ENCODE assay signal across 8 mouse cellular contexts in the genomic region with DNA sequence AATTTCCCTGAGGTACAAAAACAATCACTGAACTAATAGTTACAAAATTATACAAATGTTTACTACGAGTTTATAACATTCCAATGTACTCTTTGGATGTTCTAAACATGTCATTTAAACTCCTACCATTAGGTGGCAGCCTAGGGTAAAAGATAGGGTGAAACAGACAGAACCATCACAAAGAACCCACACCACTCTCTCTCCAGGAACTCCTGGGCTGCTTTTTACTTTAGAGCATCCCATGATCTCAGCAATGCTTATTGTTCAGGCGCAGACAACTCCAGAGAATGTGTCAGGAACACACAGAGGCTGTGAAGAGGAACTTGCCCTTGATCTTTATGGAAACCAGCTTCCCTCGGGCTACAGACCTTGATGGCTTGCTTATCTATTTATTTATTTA. TPM values are rescaled to one million over a fixed set of nuclear protein-coding genes. Genes with fewer than 3 reads are reported as not detected.
DNase-seq lines count a peak whose midpoint lies in the region; ATAC-seq and TF ChIP-seq lines count a peak whose summit lies in the region.

No protein-coding gene starts in this region.

- no peaks in the 10 kb centered on the region for H3K9me3 ChIP-seq in heart, embryonic 10.5 days
- no peaks in the 10 kb centered on the region for H3K9me3 ChIP-seq in forebrain, embryonic 13.5 days (replicated peaks)
- H3K9me3 ChIP-seq in intestine, postnatal 0 days (ENCODE audit: control insufficient read depth): no peaks in the 10 kb centered on the region

- ATAC-seq in forebrain, embryonic 13.5 days: peak; percentile 86
- no peak for ATAC-seq in intestine, postnatal 0 days
- ATAC-seq in megakaryocyte-erythroid progenitor cell, adult 5-6 weeks (replicated peaks; ENCODE audit: low FRiP score, low TSS enrichment, poor library complexity, severe bottlenecking): peak; percentile 89

- peak; percentile 85 for TF ChIP-seq CTCF in heart, adult 2 months (IDR thresholded peaks at IDR 0.05)
- TF ChIP-seq CTCF in intestine, postnatal 0 days (IDR thresholded peaks at IDR 0.05; ENCODE audit: low read depth): peak; percentile 83

- no peaks in the 10 kb centered on the region for H3K27me3 ChIP-seq in heart, adult 2 months (ENCODE audit: control insufficient read depth, insufficient read depth, low read length)
- H3K27me3 ChIP-seq in heart, embryonic 10.5 days (ENCODE audit: insufficient read depth, poor library complexity, severe bottlenecking): no peaks in the 10 kb centered on the region
- H3K27me3 ChIP-seq in forebrain, embryonic 13.5 days: no peaks in the 10 kb centered on the region
- no peaks in the 10 kb centered on the region for H3K27me3 ChIP-seq in intestine, postnatal 0 days (replicated peaks; ENCODE audit: control insufficient read depth, insufficient read depth, low read length)

- no peak overlapping the region for H3K27ac ChIP-seq in heart, adult 2 months
- H3K27ac ChIP-seq in heart, embryonic 10.5 days: no peak overlapping the region
- H3K27ac ChIP-seq in forebrain, embryonic 13.5 days: no peak overlapping the region
- no peak overlapping the region for H3K27ac ChIP-seq in intestine, postnatal 0 days (ENCODE audit: low read depth, low read length)

- 16% methylated on average over 3 of the region's 3 CpGs for WGBS in heart, adult 2 months
- 20% methylated on average over 3 of the region's 3 CpGs for WGBS in heart, embryonic 10.5 days
- WGBS in forebrain, embryonic 13.5 days: 11% methylated on average over 3 of the region's 3 CpGs
- 10% methylated on average over 3 of the region's 3 CpGs for WGBS in intestine, postnatal 0 days

- no peak overlapping the region for H3K9ac ChIP-seq in heart, adult 2 months (ENCODE audit: low read depth, low read length)
- 0 out of 2 replicates have a peak overlapping the region, but pooled peaks have one; percentile 34 for H3K9ac ChIP-seq in forebrain, embryonic 13.5 days
- no peak overlapping the region for H3K9ac ChIP-seq in intestine, postnatal 0 days (ENCODE audit: low read depth, low read length)

- no peaks in the 10 kb centered on the region for H3K36me3 ChIP-seq in heart, adult 2 months (ENCODE audit: control insufficient read depth, insufficient read depth, low read length)
- peaks cover 21% of the 10 kb centered on the region for H3K36me3 ChIP-seq in heart, embryonic 10.5 days
- peaks cover 22% of the 10 kb centered on the region for H3K36me3 ChIP-seq in forebrain, embryonic 13.5 days (ENCODE audit: poor library complexity, severe bottlenecking)
- peaks cover 10% of the 10 kb centered on the region for H3K36me3 ChIP-seq in intestine, postnatal 0 days (ENCODE audit: control insufficient read depth, insufficient read depth)

- no peak overlapping the region for H3K4me3 ChIP-seq in heart, adult 2 months
- H3K4me3 ChIP-seq in heart, embryonic 10.5 days: no peak overlapping the region
- H3K4me3 ChIP-seq in forebrain, embryonic 13.5 days: no peak overlapping the region
- H3K4me3 ChIP-seq in intestine, postnatal 0 days (ENCODE audit: low read depth, low read length): no peak overlapping the region

- no peak for TF ChIP-seq EP300 in heart, adult 2 months (IDR thresholded peaks at IDR 0.05; ENCODE audit: insufficient read depth, low read depth, low read length)

- no peaks in the 10 kb centered on the region for H3K79me2 ChIP-seq in heart, adult 2 months (replicated peaks; ENCODE audit: control insufficient read depth, insufficient read depth, low read length)

- DNase-seq in heart, adult 2 months: no peak
- no peak for DNase-seq in heart, embryonic 10.5 days (ENCODE audit: low spot score)
- DNase-seq in CD4-positive helper T cell, adult 2 months (ENCODE audit: low read depth, low spot score): peak; percentile 68
- DNase-seq in c-Kit-negative CD71-positive TER-119-positive erythroid progenitor cells, embryonic 14.5 days (ENCODE audit: low read depth, low spot score): peak; percentile 60
- peak; percentile 20 for DNase-seq in thymus, postnatal 25 days

- intact Hi-C loops in heart, adult 2 months (cut with DNase I): loop anchor here (1.0 to 2.0 kb wide), 3 partner anchors 123 to 244 kb away; a partner anchor contains a TSS

- no peaks in the 10 kb centered on the region for H3K4me1 ChIP-seq in heart, adult 2 months (ENCODE audit: control insufficient read depth, insufficient read depth, low read length)
- H3K4me1 ChIP-seq in heart, embryonic 10.5 days: no peaks in the 10 kb centered on the region
- 0 out of 2 replicates have a peak, but pooled peaks cover 2% of the 10 kb centered on the region for H3K4me1 ChIP-seq in forebrain, embryonic 13.5 days
- H3K4me1 ChIP-seq in intestine, postnatal 0 days (replicated peaks; ENCODE audit: control insufficient read depth, insufficient read depth, low read length): no peaks in the 10 kb centered on the region

- no peak overlapping the region for H3K4me2 ChIP-seq in forebrain, embryonic 13.5 days
- no peak overlapping the region for H3K4me2 ChIP-seq in intestine, postnatal 0 days (replicated peaks; ENCODE audit: low read depth)

- no peak for TF ChIP-seq POLR2A in heart, adult 2 months (IDR thresholded peaks at IDR 0.05; ENCODE audit: insufficient read depth, low read depth, low read length)

RNA-seq across cellular contexts. Expression of a gene that starts 49.2 kb away (rescaled TPM):
- total RNA-seq in heart, adult 2 months (2021): 10 to 100 TPM; 37.2 to 37.5 TPM
- 31.8 and 44.8 TPM in 2 replicates for polyA plus RNA-seq in heart, adult 2 months (2012; rRNA removed)
- 6.0 and 6.5 TPM in 2 replicates for polyA plus RNA-seq in heart, embryonic 10.5 days (2016; fragmentation: Nextera tagmentation; extraction: Ambion mirVana)
- 2.5 and 3.4 TPM in 2 replicates for polyA plus RNA-seq in forebrain, embryonic 13.5 days (2015; fragmentation: Nextera tagmentation; extraction: Ambion mirVana)
- 1.0 and 1.3 TPM in 2 replicates for polyA plus RNA-seq in intestine, postnatal 0 days (2015; fragmentation: Nextera tagmentation; extraction: Ambion mirVana)
- 1.1 TPM in 1 of 2 replicates, not detected in the other for total RNA-seq in megakaryocyte-erythroid progenitor cell, adult 5-6 weeks (2014; fragmentation: Nextera tagmentation)
- total RNA-seq in megakaryocyte-erythroid progenitor cell, adult 5-6 weeks (2017): not detected in 2 replicates

Comparison
In these comparisons a context has a peak if more than half of its experiments do, and no peak if none do; other contexts are left out.
1. DNase-seq: peak in CD4-positive helper T cell, adult 2 months (single experiment), c-Kit-negative CD71-positive TER-119-positive erythroid progenitor cells, embryonic 14.5 days (single experiment) and thymus, postnatal 25 days (single experiment); none in heart, adult 2 months (0 of 2) and heart, embryonic 10.5 days (single experiment).